Mouse (Mus musculus) gonadal fat pad, adult 2 months (tissue): ENCODE measurements around the gene Rpl35a. TPM values are rescaled to one million over a fixed set of nuclear protein-coding genes. Genes with fewer than 3 reads are reported as not detected.

ENCODE experiments used
- polyA plus RNA-seq: library from polyadenylated mRNA; depleted of rRNA; stranded (reverse); fragments of >200 nt; gene quantifications from 2 replicates; pipeline ENCODE4 v1.2.3, GENCODE M21; 2012; rRNA removed

The Rpl35a gene
- polyA plus RNA-seq, 1 experiment = 364 TPM

Other genes with a start within 250 kb of the Rpl35a start
- 26.6 and 32.6 TPM in 2 replicates for gene Smbd1, start 246.0 kb upstream of the Rpl35a start, polyA plus RNA-seq
- gene Fyttd1, start 179.0 kb upstream of the Rpl35a start, polyA plus RNA-seq = 17.1 and 18.7 TPM in 2 replicates
- gene Rubcn, start 178.7 kb upstream of the Rpl35a start, polyA plus RNA-seq = 43.3 and 50.3 TPM in 2 replicates
- gene Lrch3, start 142.4 kb upstream of the Rpl35a start, polyA plus RNA-seq = 29.9 and 30.0 TPM in 2 replicates
- 0.63 and 0.81 TPM in 2 replicates for gene Iqcg, start 235 bp upstream of the Rpl35a start, polyA plus RNA-seq
- gene Lmln, start 6.1 kb downstream of the Rpl35a start, polyA plus RNA-seq = 3.5 and 6.1 TPM in 2 replicates
- 19.9 and 21.9 TPM in 2 replicates for gene Osbpl11, start 128.6 kb downstream of the Rpl35a start, polyA plus RNA-seq
- gene Snx4, start 195.0 kb downstream of the Rpl35a start, polyA plus RNA-seq = 11.9 and 18.0 TPM in 2 replicates